Mouse (Mus musculus) forebrain, embryonic 16.5 days (tissue): ENCODE results near the gene Acvrl1. TPM values are rescaled to one million over a fixed set of nuclear protein-coding genes. Genes with fewer than 3 reads are reported as not detected.

ENCODE experiments used
- ATAC-seq: fragments of 200-750 bp; cut with Nextera tagmentation; 2 replicates; pipeline ENCODE4 v1.8.0; 2017; ENCODE audit warnings: mild to moderate bottlenecking, moderate library complexity
- H3K27ac ChIP-seq: fragments of 300-500 bp; sonication (generic); 2 replicates; pipeline ENCODE4 v1.5.1; 2014; ENCODE audit warnings: low read length, control low read depth
- H3K27me3 ChIP-seq: fragments of 300-500 bp; sonication (generic); replicated peaks from 2 replicates; pipeline ENCODE4 v1.6.1; 2014; ENCODE audit warnings: low read length; ENCODE audit not compliant: control insufficient read depth, insufficient read depth
- H3K36me3 ChIP-seq: fragments of 300-500 bp; sonication (generic); 2 replicates; pipeline ENCODE4 v1.6.1; 2014; ENCODE audit not compliant: control insufficient read depth, insufficient read depth
- H3K4me1 ChIP-seq: fragments of 300-500 bp; sonication (generic); replicated peaks from 2 replicates; pipeline ENCODE4 v1.6.1; 2014; ENCODE audit warnings: low read length; ENCODE audit not compliant: control insufficient read depth, insufficient read depth
- H3K4me2 ChIP-seq: fragments of 300-500 bp; sonication (generic); 2 replicates; pipeline ENCODE4 v1.6.1; 2014; ENCODE audit warnings: mild to moderate bottlenecking, low read length, control low read depth
- H3K4me3 ChIP-seq: fragments of 300-500 bp; sonication (generic); replicated peaks from 2 replicates; pipeline ENCODE4 v1.5.1; 2014; ENCODE audit warnings: mild to moderate bottlenecking, low read length, control low read depth
- H3K9ac ChIP-seq: fragments of 300-500 bp; sonication (generic); replicated peaks from 2 replicates; pipeline ENCODE4 v1.6.1; 2014; ENCODE audit warnings: low read depth, low read length, control low read depth
- H3K9me3 ChIP-seq: fragments of 300-500 bp; sonication (generic); 2 replicates; pipeline ENCODE4 v1.6.1; 2016; ENCODE audit warnings: low read length; ENCODE audit not compliant: control insufficient read depth
- WGBS: fragments of 180-500 bp; shearing (Covaris S2); extraction: QIAGEN DNeasy Blood & Tissue Kit; methylation state at CpG from one replicate; pipeline ENCODE4 v1.1.7; 2014; 5-methylcytosine and 5-hydroxymethylcytosine counted together
- polyA plus RNA-seq: library from polyadenylated mRNA; unstranded; fragments of >200 nt; fragmentation: Nextera tagmentation; extraction: Ambion mirVana; gene quantifications from 2 replicates; pipeline ENCODE4 v1.2.1, GENCODE M21; 2015

The Acvrl1 gene
- polyA plus RNA-seq, 1 experiment from 2014 or later: 8.0 TPM

DNA sequence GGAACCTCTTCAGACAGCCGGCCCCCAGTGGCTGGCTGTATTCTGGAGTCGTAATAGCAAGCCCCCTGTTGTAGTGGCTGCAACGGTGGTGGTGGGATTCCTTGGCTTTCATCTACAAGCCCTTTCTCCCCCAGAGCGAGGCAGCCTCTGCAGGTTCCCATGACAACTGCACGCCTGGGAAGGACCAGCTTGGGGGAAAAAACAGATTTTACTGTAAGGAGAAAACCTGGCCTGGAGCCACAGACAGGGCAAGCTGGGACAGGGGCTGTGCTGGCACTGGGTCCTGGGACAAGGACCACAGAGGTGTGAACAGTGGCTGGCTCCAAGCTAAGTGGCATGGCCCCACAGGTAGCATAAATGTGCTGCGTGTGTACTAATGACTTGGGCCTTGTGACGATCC lies 32.3 kb downstream of the Acvrl1 start:
- Histone ChIP-seq H3K4me2 (peak overlapping the region; percentile 8), H3K36me3 (no peaks in the 10 kb centered on the region), H3K9ac (no peak overlapping the region), H3K27me3 (no peaks in the 10 kb centered on the region), H3K4me1 (peaks cover 46% of the 10 kb centered on the region), H3K9me3 (peaks cover 8% of the 10 kb centered on the region), H3K4me3 (no peak overlapping the region), H3K27ac (peak overlapping the region; percentile 63)
- ATAC-seq: peak; percentile 68
- 6% methylated on average over 7 of the region's 7 CpGs for WGBS

DNA sequence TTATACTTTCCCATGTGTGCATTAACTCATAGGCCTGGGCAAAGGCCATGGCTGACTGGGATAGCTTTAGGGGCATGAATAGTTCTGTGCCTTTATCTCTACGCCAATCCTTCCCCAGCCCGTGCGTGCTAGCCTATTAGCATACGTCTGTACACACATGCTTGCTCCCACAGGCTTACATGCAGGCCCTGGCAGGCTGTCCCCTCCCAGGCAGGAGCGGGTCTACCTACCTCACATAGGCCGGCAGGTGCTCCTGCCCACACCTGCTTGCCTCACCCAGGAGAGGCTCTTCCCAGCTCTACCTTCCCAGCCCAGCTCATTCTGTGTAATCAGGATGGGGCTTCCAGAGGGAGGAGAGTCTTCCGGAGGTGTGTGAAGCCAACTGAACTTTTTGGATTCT lies 33.2 kb downstream of the Acvrl1 start:
- Histone ChIP-seq H3K4me3 (no peak overlapping the region), H3K4me2 (no peak overlapping the region), H3K9me3 (peaks cover 8% of the 10 kb centered on the region), H3K9ac (no peak overlapping the region), H3K4me1 (peaks cover 46% of the 10 kb centered on the region), H3K27ac (peak overlapping the region; percentile 63), H3K36me3 (no peaks in the 10 kb centered on the region), H3K27me3 (no peaks in the 10 kb centered on the region)
- WGBS: 57% methylated on average over 7 of the region's 7 CpGs
- ATAC-seq: no peak

DNA sequence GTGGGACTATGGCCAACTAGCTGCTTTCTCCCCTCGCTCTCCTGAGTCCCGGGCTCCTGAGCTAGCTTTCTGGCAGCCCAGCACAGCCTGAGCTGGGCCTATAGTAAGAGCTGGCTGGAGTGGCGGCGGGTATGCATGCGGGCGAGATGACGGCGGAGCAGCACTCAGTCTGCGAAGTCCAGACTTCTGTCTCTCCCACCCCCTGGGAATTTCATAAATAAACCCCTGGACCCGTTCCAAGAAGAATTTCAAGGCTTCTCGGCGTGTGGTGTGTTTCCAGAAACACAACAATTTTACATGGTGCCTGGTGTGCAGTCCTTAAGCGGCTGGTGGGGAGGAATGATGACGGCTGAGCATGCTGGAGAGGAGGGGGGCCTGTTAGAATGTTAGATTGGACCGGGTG lies 34.7 kb downstream of the Acvrl1 start:
- Histone ChIP-seq H3K27ac (peak overlapping the region; percentile 70), H3K4me3 (no peak overlapping the region)

DNA sequence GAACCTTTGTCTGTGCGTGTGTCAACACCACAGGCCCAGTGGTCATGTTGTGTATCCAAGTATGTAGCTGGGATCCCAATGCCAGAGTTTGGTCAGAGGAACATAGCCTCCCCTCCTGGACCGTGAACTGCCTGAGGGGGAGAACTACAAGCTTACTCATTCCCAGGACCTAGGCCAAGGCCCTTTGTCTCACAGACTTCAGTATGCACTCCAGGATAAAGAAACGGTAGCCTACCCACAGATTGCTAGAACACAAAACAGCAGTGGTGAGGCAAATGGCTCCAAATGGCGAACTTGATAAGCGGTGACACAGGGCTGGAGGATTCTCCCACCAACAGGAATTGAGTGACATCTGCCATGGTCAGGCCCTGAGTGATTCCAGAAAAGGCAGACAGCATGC lies 35.5 kb downstream of the Acvrl1 start:
- ATAC-seq: peak; percentile 41; the same call in 1 of the 2 replicates
- Histone ChIP-seq H3K4me2 (no peak overlapping the region), H3K27me3 (no peaks in the 10 kb centered on the region), H3K4me1 (peaks cover 46% of the 10 kb centered on the region), H3K9ac (no peak overlapping the region), H3K4me3 (no peak overlapping the region), H3K36me3 (no peaks in the 10 kb centered on the region), H3K27ac (peak overlapping the region; percentile 70), H3K9me3 (no peaks in the 10 kb centered on the region)
- WGBS: 30% methylated on average over 5 of the region's 5 CpGs

More for the DNA sequence above, 34.7 kb downstream of the Acvrl1 start:
- H3K9ac ChIP-seq: 0 out of 2 replicates have a peak overlapping the region, but pooled peaks have one; percentile 14
- no peaks in the 10 kb centered on the region for H3K36me3 ChIP-seq
- ATAC-seq: peak; percentile 73
- 14% methylated on average over 15 of the region's 15 CpGs for WGBS
- peaks cover 46% of the 10 kb centered on the region for H3K4me1 ChIP-seq
- no peaks in the 10 kb centered on the region for H3K9me3 ChIP-seq
- no peaks in the 10 kb centered on the region for H3K27me3 ChIP-seq
- H3K4me2 ChIP-seq: peak overlapping the region; percentile 10; the same call in 1 of the 2 replicates

DNA sequence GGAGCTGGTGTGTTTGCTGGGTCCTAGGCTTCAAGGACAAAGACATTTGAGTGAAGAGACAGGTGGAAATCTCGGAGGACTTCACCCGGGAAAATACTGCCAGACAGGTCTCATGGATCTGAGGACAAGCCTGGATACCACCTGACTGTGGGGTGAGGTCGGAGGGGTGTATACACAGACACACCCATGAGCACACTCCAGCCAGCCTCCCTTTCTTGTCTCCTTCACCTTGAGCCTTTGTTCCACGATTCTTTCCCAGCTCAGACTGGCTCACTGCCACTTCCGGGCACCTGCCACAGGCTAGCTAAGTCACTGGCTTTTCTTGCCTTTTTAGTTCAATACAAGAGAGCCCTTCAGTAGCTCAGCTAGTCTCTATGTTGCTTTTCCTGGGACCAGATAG lies 36.0 kb downstream of the Acvrl1 start:
- Histone ChIP-seq H3K4me1 (peaks cover 46% of the 10 kb centered on the region), H3K4me2 (no peak overlapping the region), H3K9ac (no peak overlapping the region), H3K36me3 (no peaks in the 10 kb centered on the region), H3K27ac (no peak overlapping the region), H3K9me3 (no peaks in the 10 kb centered on the region), H3K27me3 (no peaks in the 10 kb centered on the region), H3K4me3 (no peak overlapping the region)
- ATAC-seq: no peak
- WGBS: 41% methylated on average over 5 of the region's 5 CpGs

DNA sequence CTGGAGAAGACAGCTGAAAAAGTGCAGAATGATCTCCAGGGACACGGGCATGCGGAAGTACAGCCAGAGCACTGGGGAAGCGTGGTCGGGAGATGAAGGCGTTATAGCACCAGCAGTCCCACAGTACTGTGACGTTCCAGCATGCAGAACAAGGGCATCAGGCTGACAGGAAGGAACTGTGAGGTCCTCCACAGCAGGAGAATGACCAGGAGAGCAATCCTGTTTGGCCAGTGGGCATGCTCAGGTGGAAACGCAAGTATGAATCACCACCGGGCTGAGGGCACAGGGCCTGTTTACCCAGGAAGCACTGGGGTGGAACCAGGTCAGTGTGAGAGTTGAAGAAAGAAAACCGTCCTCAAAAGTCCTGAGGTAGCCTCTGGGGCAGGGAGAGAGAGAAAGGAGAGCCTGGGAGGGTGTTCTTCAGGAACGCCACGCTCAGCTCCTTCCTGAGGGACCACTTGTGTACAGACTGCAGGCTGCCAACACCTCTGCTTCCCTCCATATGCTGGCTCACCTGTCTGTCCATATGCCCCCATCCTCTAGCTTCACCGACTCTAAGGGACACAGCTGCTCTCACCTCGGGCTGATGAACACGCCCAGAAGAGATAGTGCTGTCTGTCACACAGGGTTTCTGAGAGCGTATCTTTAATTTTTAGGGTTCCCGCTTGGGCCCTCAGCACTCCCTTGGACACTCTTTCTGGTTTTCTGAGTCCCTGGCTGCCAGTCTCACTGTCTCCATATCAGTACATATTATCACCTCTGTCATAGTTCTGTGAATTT lies 37.5 kb downstream of the Acvrl1 start:
- peaks cover 33% of the 10 kb centered on the region for H3K4me1 ChIP-seq
- no peak overlapping the region for H3K27ac ChIP-seq
- H3K4me2 ChIP-seq: no peak overlapping the region
- ATAC-seq: no peak
- WGBS: 66% methylated on average over 16 of the region's 16 CpGs
- no peaks in the 10 kb centered on the region for H3K9me3 ChIP-seq
- H3K4me3 ChIP-seq: no peak overlapping the region
- no peaks in the 10 kb centered on the region for H3K27me3 ChIP-seq
- H3K36me3 ChIP-seq: no peaks in the 10 kb centered on the region
- H3K9ac ChIP-seq: no peak overlapping the region

DNA sequence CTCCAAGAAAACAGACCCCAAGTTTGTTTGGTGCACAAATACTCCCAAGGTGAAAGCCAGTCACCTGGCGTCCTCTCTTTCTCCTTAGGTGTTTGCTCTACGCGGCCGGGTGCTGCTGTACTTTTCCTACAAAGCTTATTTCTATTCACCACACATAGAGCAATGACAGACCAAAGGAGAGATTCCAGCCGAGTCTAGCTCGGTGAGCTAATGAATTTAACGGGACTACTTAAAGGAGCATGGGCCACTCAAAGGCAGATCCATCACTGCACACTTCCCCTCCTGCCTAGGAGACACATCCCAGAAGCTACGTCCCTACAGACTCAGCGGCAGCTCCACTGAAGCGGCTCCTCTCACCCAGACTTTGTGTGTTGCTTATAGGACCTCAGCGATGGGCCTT lies 39.2 kb downstream of the Acvrl1 start:
- H3K9ac ChIP-seq: no peak overlapping the region
- no peak overlapping the region for H3K4me2 ChIP-seq
- ATAC-seq: no peak
- no peaks in the 10 kb centered on the region for H3K27me3 ChIP-seq
- peaks cover 19% of the 10 kb centered on the region for H3K4me1 ChIP-seq
- H3K9me3 ChIP-seq: no peaks in the 10 kb centered on the region
- H3K36me3 ChIP-seq: no peaks in the 10 kb centered on the region
- H3K4me3 ChIP-seq: no peak overlapping the region
- WGBS: 64% methylated on average over 11 of the region's 11 CpGs
- H3K27ac ChIP-seq: no peak overlapping the region

DNA sequence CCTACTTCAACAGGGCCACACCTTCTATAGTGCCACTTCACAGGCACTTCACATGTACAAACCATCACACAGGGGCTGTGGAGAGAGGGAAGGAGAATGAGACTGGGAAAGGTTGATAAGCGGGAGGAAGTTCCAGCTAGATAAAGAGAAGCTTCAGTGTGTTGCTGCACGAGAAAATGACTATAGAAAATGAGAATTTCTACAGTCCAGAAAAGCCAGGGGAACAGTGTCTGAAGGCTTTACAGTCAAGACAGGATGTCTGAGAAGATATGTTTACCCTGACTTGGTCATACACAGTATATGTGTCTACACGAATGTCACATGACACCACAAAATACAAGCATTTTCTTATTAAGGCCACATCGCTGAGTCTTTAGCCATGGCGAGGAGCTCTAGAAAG lies 41.6 kb downstream of the Acvrl1 start:
- no peak overlapping the region for H3K4me2 ChIP-seq
- no peak for ATAC-seq
- no peaks in the 10 kb centered on the region for H3K9me3 ChIP-seq
- no peak overlapping the region for H3K27ac ChIP-seq
- 0 out of 2 replicates have a peak, but pooled peaks cover under 1% of the 10 kb centered on the region for H3K4me1 ChIP-seq
- H3K4me3 ChIP-seq: no peak overlapping the region
- WGBS: 90% methylated on average over 5 of the region's 5 CpGs
- H3K27me3 ChIP-seq: no peaks in the 10 kb centered on the region
- no peaks in the 10 kb centered on the region for H3K36me3 ChIP-seq
- no peak overlapping the region for H3K9ac ChIP-seq

DNA sequence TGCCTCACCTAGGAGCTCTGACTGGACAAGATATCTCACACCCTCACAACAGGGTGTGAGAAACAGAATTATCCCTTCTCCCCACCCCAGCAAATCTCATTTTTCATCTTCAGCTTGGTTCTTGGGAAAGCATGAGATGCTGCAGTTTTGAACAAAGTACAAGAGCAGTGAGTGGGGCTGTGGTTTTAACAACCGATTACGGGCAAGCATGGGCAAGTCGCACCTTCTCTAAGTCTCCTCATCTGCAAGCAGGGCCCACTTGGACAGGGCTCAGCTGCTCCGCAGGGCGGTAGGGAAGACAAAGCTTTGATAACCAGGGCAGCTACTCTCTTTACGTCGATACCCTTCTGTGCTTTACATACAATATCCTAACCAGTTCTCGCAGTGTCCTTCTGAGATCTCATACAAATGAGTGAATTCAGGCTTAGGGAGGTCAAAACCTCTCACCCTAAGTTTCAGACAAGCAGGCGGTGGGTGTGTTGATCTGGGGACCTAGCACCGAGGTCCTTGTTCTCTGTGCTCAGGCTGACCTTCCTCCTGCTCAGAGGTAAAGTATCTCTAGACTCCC lies 42.2 kb downstream of the Acvrl1 start:
- no peak overlapping the region for H3K9ac ChIP-seq
- 79% methylated on average over 10 of the region's 10 CpGs for WGBS

More for the DNA sequence above, 42.2 kb downstream of the Acvrl1 start:
- Histone ChIP-seq H3K27ac (no peak overlapping the region), H3K4me1 (peaks cover 6% of the 10 kb centered on the region; the same call in 1 of the 2 replicates), H3K27me3 (no peaks in the 10 kb centered on the region), H3K4me2 (no peak overlapping the region), H3K4me3 (no peak overlapping the region), H3K9me3 (no peaks in the 10 kb centered on the region), H3K36me3 (no peaks in the 10 kb centered on the region)
- ATAC-seq: no peak
